Mouse (Mus musculus): ENCODE data around the gene Gck. TPM values are rescaled to one million over a fixed set of nuclear protein-coding genes. Genes with fewer than 3 reads are reported as not detected.
A peak's percentile ranks its signal among the peaks of the same experiment; 100 is the strongest.

Gene Gck
- polyA plus RNA-seq, 1 experiment = 0.27 TPM

DNA sequence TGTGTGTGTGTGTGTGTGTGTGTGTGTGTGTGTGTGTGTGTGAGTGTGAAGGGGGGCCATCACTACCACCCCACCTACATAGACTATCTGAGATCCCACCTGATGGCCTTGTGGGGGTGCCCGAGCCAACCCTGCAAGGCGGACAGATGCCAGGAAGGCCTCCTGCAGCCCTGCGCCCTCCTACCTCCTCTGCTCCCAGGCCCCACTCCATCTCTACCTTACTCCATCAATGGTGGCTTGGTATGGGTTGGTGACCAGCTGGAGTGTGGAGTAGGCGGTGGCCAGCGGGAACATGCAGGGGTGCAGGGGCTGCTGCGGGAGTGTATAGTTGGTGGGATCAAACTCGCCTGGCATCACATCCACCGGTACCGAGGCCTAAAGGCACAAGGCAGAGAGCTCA, 76.7 kb downstream of the Gck start:
- no peak for DNase-seq (ENCODE audit: low read depth in 1 of 2, low spot score in 2 of 2)
- H3K36me3 ChIP-seq (ENCODE audit: control insufficient read depth, insufficient read depth, low read length) = peaks cover 27% of the 10 kb centered on the region
- H3K4me3 ChIP-seq (ENCODE audit: extremely low read depth, insufficient read depth, insufficient read length) = no peak overlapping the region
- H3K27me3 ChIP-seq (ENCODE audit: control insufficient read depth, insufficient read depth, low read length) = no peaks in the 10 kb centered on the region
- no peaks in the 10 kb centered on the region; the same call in 1 of the 2 replicates for H3K4me1 ChIP-seq (ENCODE audit: control insufficient read depth, insufficient read depth, insufficient read length)
- H3K27ac ChIP-seq (ENCODE audit: insufficient read depth, low read length) = no peak overlapping the region
- TF ChIP-seq CTCF (IDR thresholded peaks at IDR 0.05; ENCODE audit: extremely low read depth, insufficient read depth, insufficient read length, insufficient replicate concordance) = no peak
- TF ChIP-seq POLR2A (IDR thresholded peaks at IDR 0.05; ENCODE audit: low read depth, low read length) = no peak
- 98% methylated on average over 9 of the region's 9 CpGs for WGBS

DNA sequence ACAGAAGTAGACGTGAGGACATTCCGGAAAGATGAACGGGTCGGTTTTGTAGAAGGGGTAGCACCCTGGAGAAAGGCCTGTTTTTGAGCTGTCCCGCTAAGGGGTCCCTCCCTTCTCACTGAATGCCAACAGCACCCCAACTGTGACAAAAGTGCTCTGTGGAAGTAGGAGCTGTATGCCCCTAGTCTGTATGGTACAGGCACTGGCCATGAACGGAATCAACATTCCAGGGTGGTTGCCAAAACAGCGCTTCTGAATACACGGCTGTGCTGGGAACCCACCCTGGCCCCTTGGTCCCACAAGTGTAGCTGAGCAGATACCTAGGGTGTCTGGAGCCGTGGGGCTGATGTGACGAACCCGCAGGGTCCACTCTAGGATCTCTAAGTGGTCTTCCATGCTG, 77.2 kb downstream of the Gck start:
- Histone ChIP-seq H3K4me1 (ENCODE audit: control insufficient read depth, insufficient read depth, insufficient read length) (no peaks in the 10 kb centered on the region; the same call in 1 of the 2 replicates), H3K27me3 (ENCODE audit: control insufficient read depth, insufficient read depth, low read length) (no peaks in the 10 kb centered on the region), H3K4me3 (ENCODE audit: extremely low read depth, insufficient read depth, insufficient read length) (no peak overlapping the region), H3K36me3 (ENCODE audit: control insufficient read depth, insufficient read depth, low read length) (peaks cover 27% of the 10 kb centered on the region), H3K27ac (ENCODE audit: insufficient read depth, low read length) (no peak overlapping the region)
- WGBS = 92% methylated on average over 11 of the region's 11 CpGs
- no peak for DNase-seq (ENCODE audit: low read depth in 1 of 2, low spot score in 2 of 2)
- TF ChIP-seq POLR2A (IDR thresholded peaks at IDR 0.05; ENCODE audit: low read depth, low read length) (no peak), CTCF (IDR thresholded peaks at IDR 0.05; ENCODE audit: extremely low read depth, insufficient read depth, insufficient read length, insufficient replicate concordance) (no peak)

DNA sequence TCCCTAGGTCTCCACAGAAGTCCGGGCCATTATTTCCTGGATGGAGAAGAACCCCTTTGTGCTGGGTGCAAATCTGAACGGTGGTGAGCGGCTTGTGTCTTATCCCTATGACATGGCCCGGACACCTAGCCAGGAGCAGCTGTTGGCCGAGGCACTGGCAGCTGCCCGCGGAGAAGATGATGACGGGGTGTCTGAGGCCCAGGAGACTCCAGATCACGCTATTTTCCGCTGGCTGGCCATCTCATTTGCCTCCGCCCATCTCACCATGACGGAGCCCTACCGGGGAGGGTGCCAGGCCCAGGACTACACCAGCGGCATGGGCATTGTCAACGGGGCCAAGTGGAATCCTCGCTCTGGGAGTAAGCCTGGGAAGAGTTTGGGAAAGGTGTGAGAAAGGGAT, 79.8 kb downstream of the Gck start:
- TF ChIP-seq POLR2A (IDR thresholded peaks at IDR 0.05; ENCODE audit: low read depth, low read length) = no peak
- TF ChIP-seq CTCF (IDR thresholded peaks at IDR 0.05; ENCODE audit: extremely low read depth, insufficient read depth, insufficient read length, insufficient replicate concordance) = no peak

DNA sequence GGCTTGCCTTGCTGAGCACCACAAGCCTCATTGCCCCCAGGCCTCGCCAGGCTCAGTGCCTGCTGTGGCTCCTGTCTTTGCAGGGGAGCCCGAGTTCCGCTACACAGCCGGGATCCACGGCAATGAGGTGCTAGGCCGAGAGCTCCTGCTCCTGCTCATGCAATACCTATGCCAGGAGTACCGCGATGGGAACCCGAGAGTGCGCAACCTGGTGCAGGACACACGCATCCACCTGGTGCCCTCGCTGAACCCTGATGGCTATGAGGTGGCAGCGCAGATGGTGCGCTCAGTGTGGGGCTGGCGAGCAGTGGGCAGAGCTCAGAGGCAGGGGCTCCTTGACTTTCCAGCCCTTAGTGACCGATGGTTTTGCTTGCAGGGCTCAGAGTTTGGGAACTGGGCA, 80.5 kb downstream of the Gck start:
- no peak overlapping the region for H3K27ac ChIP-seq (ENCODE audit: insufficient read depth, low read length)
- WGBS = 95% methylated on average over 16 of the region's 16 CpGs
- no peak for DNase-seq (ENCODE audit: low read depth in 1 of 2, low spot score in 2 of 2)
- no peaks in the 10 kb centered on the region for H3K27me3 ChIP-seq (ENCODE audit: control insufficient read depth, insufficient read depth, low read length)
- TF ChIP-seq POLR2A (IDR thresholded peaks at IDR 0.05; ENCODE audit: low read depth, low read length) = no peak
- TF ChIP-seq CTCF (IDR thresholded peaks at IDR 0.05; ENCODE audit: extremely low read depth, insufficient read depth, insufficient read length, insufficient replicate concordance) = no peak
- no peak overlapping the region for H3K4me3 ChIP-seq (ENCODE audit: extremely low read depth, insufficient read depth, insufficient read length)
- peaks cover 25% of the 10 kb centered on the region for H3K36me3 ChIP-seq (ENCODE audit: control insufficient read depth, insufficient read depth, low read length)
- no peaks in the 10 kb centered on the region for H3K4me1 ChIP-seq (ENCODE audit: control insufficient read depth, insufficient read depth, insufficient read length)

More for the DNA sequence above, 79.8 kb downstream of the Gck start:
- Histone ChIP-seq H3K4me1 (ENCODE audit: control insufficient read depth, insufficient read depth, insufficient read length) (no peaks in the 10 kb centered on the region), H3K4me3 (ENCODE audit: extremely low read depth, insufficient read depth, insufficient read length) (no peak overlapping the region), H3K36me3 (ENCODE audit: control insufficient read depth, insufficient read depth, low read length) (peaks cover 27% of the 10 kb centered on the region), H3K27ac (ENCODE audit: insufficient read depth, low read length) (no peak overlapping the region), H3K27me3 (ENCODE audit: control insufficient read depth, insufficient read depth, low read length) (no peaks in the 10 kb centered on the region)
- WGBS = 92% methylated on average over 16 of the region's 16 CpGs
- no peak for DNase-seq (ENCODE audit: low read depth in 1 of 2, low spot score in 2 of 2)

DNA sequence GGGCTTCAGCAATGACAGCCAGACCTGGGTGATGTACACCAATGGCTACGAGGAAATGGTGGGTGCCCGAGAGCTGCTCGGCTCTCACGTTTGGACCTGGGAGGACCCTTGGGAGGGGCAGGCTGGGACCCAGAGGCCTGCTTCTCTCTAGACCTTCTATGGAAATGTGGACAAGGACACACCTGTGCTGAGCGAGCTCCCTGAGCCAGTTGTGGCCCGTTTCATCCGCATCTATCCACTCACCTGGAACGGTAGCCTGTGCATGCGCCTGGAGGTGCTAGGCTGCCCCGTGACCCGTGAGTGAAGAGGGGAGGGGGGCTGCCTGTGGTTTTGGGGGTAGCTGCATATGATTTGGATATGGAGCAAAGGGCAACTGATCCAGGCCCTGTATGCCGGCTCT, 81.6 kb downstream of the Gck start:
- peaks cover 15% of the 10 kb centered on the region for H3K36me3 ChIP-seq (ENCODE audit: control insufficient read depth, insufficient read depth, low read length)
- H3K4me1 ChIP-seq (ENCODE audit: control insufficient read depth, insufficient read depth, insufficient read length) = no peaks in the 10 kb centered on the region
- WGBS = 94% methylated on average over 12 of the region's 12 CpGs
- no peak for DNase-seq (ENCODE audit: low read depth in 1 of 2, low spot score in 2 of 2)
- no peak overlapping the region for H3K4me3 ChIP-seq (ENCODE audit: extremely low read depth, insufficient read depth, insufficient read length)
- TF ChIP-seq POLR2A (IDR thresholded peaks at IDR 0.05; ENCODE audit: low read depth, low read length) (no peak), CTCF (IDR thresholded peaks at IDR 0.05; ENCODE audit: extremely low read depth, insufficient read depth, insufficient read length, insufficient replicate concordance) (no peak)
- H3K27me3 ChIP-seq (ENCODE audit: control insufficient read depth, insufficient read depth, low read length) = no peaks in the 10 kb centered on the region
- no peak overlapping the region for H3K27ac ChIP-seq (ENCODE audit: insufficient read depth, low read length)

DNA sequence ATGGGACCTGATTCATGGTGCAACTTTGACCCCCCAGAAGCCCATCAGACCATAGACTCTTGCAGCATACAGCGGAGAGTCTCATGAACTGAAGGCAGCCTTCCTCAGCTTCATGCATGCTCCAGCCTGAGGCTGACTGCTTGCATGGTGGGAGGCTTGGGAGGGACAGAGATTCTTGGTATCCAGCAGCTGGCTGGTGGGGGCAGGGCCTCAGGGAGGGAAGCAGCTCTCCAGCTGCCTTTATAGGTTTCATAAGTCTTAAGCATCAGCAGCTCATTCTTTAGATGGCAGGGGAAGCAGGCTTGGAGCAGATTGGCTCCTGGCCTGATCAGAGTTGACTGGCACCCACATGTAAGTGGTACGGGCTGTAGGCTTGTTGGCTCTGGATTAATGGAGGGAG, 82.7 kb downstream of the Gck start:
- Histone ChIP-seq H3K27me3 (ENCODE audit: control insufficient read depth, insufficient read depth, low read length) (no peaks in the 10 kb centered on the region), H3K27ac (ENCODE audit: insufficient read depth, low read length) (no peak overlapping the region), H3K4me3 (ENCODE audit: extremely low read depth, insufficient read depth, insufficient read length) (no peak overlapping the region), H3K4me1 (ENCODE audit: control insufficient read depth, insufficient read depth, insufficient read length) (no peaks in the 10 kb centered on the region), H3K36me3 (ENCODE audit: control insufficient read depth, insufficient read depth, low read length) (peaks cover 8% of the 10 kb centered on the region)
- WGBS = 88% methylated on average over 2 of the region's 2 CpGs
- TF ChIP-seq POLR2A (IDR thresholded peaks at IDR 0.05; ENCODE audit: low read depth, low read length) = no peak
- no peak for DNase-seq (ENCODE audit: low read depth in 1 of 2, low spot score in 2 of 2)

DNA sequence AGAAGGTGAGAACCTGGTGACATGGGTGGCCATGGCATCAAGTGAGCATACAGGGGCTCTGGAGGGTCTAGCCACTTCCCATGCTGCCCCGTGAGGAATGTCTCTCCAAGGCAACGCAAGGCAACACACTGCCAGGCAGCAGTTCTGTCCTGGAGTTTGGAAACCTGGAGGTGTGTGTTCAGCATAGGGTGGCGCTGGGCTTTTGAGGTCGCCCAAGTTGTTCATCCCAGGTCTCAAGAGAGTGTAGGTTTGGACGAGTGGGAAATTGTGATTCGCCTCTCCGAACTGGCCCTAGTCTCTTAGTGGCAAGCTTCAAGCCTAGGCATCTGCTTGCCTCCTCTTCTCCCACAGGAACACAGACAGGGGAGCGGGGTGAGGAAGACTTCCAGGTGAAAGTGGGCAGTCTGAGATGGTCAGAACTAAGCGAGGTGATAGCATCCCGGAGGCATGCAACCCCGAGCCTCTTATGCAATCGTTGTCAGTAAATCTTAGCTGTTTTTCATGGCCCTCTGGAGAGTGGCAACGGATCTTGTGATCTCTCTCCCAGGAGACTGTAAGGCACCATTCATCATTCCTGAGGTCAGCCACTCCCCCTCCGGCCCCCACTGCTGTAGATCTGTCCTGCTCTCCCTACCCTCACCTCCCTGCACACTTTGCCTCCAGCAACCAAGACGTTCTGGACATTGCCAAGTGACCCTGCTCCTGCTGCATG, 87.3 kb downstream of the Gck start:
- no peak for TF ChIP-seq POLR2A (IDR thresholded peaks at IDR 0.05; ENCODE audit: low read depth, low read length)
- TF ChIP-seq CTCF (IDR thresholded peaks at IDR 0.05; ENCODE audit: extremely low read depth, insufficient read depth, insufficient read length, insufficient replicate concordance) = no peak
- 44% methylated on average over 15 of the region's 15 CpGs for WGBS
- Histone ChIP-seq H3K36me3 (ENCODE audit: control insufficient read depth, insufficient read depth, low read length) (no peaks in the 10 kb centered on the region), H3K27me3 (ENCODE audit: control insufficient read depth, insufficient read depth, low read length) (peaks cover 6% of the 10 kb centered on the region), H3K4me1 (ENCODE audit: control insufficient read depth, insufficient read depth, insufficient read length) (no peaks in the 10 kb centered on the region), H3K27ac (ENCODE audit: insufficient read depth, low read length) (no peak overlapping the region), H3K4me3 (ENCODE audit: extremely low read depth, insufficient read depth, insufficient read length) (peak overlapping the region; percentile 14; the same call in 1 of the 2 replicates)
- no peak for DNase-seq (ENCODE audit: low read depth in 1 of 2, low spot score in 2 of 2)
